Mouse (Mus musculus) megakaryocyte, embryonic 14.5 days (primary cell): ENCODE data around the gene Mrpl42.

Source experiments
- FLI1 ChIP-seq: IDR thresholded peaks from 2 replicates; pipeline ENCODE4 v1.6.1; 2012; ENCODE audit warnings: low read length, inconsistent platforms, mixed read lengths
- GATA1 ChIP-seq: IDR thresholded peaks from 3 replicates; pipeline ENCODE4 v1.6.1; 2012; ENCODE audit warnings: mixed read lengths, low read length, inconsistent platforms, borderline replicate concordance

GRCm38 (mm10) chr10:95461053-95461553 lies 40.6 kb downstream of the Mrpl42 start:
- TF ChIP-seq GATA1 (no peak), FLI1 (no peak)
